Mouse (Mus musculus): Measurements from ENCODE around the gene Mapk6.

Gene Mapk6

GRCm38 (mm10) chr9:75427366-75428273 lies 17.8 kb upstream of the Mapk6 start:
- in situ Hi-C loops (cut with MboI; ENCODE audit: low pct_unique_long_range_greater_than_20kb in 1 of 2, low sequenced_read_pairs in 2 of 2, unreplicated experiment in 1 of 2), result no loop called here

- in situ Hi-C loops (cut with MboI; ENCODE audit: low pct_unique_long_range_greater_than_20kb in 1 of 2, low sequenced_read_pairs in 2 of 2, unreplicated experiment in 1 of 2), result no loop called here
Observed at GRCm38 (mm10) chr9:75425796-75426391, 16.1 kb upstream of the Mapk6 start.

GRCm38 (mm10) chr9:75424358-75425150 lies 14.7 kb upstream of the Mapk6 start:
- in situ Hi-C loops (cut with MboI; ENCODE audit: low pct_unique_long_range_greater_than_20kb in 1 of 2, low sequenced_read_pairs in 2 of 2, unreplicated experiment in 1 of 2), result no loop called here

GRCm38 (mm10) chr9:75423683-75424082 lies 13.9 kb upstream of the Mapk6 start:
- in situ Hi-C loops (cut with MboI; ENCODE audit: low pct_unique_long_range_greater_than_20kb in 1 of 2, low sequenced_read_pairs in 2 of 2, unreplicated experiment in 1 of 2), result no loop called here

DNA sequence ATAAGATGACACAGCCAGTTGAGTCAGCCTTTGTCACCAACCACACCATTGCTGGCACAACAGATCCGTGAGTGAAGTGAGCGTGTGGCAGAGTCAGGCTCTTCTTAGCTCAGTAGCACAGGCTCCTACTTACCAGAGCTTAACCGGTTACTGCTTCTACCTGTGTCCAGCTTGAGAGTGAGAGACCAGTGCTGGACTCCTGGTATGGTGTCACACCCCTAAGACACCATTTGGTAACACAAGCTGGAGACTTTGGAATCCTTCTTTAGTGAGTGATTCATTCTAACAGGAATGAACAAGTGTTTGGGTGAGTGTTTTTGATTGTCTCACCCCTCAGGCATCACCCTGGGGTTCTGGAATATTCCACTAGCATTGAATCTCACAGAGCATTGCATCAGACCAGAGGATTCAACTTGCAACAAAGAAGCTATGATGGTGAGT lies 12.5 kb upstream of the Mapk6 start:
- in situ Hi-C loops (cut with MboI; ENCODE audit: low pct_unique_long_range_greater_than_20kb in 1 of 2, low sequenced_read_pairs in 2 of 2, unreplicated experiment in 1 of 2), result no loop called here

DNA sequence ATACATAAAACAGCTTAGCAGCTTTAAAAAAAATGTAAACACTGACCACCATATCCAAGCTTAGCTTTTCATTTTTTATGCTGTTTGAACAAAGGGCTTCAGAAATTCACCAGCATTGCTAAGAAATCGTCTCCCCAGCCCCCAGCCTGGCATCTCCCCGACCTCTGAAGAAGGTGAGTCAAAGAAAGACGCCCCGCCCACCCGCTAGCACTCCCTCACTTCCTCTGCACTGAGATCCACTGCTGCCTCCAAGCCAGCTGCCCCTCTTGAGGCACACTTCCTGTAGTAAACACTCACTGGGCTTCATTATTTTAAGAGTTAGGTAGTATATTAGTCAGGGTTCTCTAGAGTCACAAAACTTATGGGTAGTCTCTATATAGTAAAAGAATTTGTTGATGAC lies 4.4 kb upstream of the Mapk6 start:
- in situ Hi-C loops (cut with MboI; ENCODE audit: low pct_unique_long_range_greater_than_20kb in 1 of 2, low sequenced_read_pairs in 2 of 2, unreplicated experiment in 1 of 2), result no loop called here

- in situ Hi-C loops (cut with MboI; ENCODE audit: low pct_unique_long_range_greater_than_20kb in 1 of 2, low sequenced_read_pairs in 2 of 2, unreplicated experiment in 1 of 2), result no loop called here
Observed at GRCm38 (mm10) chr9:75413206-75413605, 3.4 kb upstream of the Mapk6 start.

DNA sequence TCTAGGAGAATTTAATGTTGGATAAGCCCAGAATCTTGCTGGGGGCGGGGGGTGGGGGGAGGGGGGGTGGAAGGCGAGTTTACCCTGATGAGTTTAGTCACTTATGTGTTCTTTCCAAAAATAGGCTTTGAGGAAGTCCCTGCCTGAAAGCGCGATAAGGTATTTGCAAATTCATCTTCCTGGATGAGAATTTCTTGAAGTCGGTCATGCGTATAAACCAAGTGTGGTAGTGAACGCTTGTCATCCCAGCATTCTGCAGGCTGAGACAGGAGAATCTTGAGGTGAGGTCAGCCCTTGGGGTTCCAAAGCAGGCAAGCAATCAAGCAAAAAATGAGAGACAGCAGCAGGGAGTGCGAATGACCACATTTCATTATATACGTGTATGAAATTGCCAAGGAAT lies 1.8 kb upstream of the Mapk6 start:
- in situ Hi-C loops (cut with MboI; ENCODE audit: low pct_unique_long_range_greater_than_20kb in 1 of 2, low sequenced_read_pairs in 2 of 2, unreplicated experiment in 1 of 2), result no loop called here

GRCm38 (mm10) chr9:75410868-75411487 lies 1.2 kb upstream of the Mapk6 start:
- in situ Hi-C loops (cut with MboI; ENCODE audit: low pct_unique_long_range_greater_than_20kb in 1 of 2, low sequenced_read_pairs in 2 of 2, unreplicated experiment in 1 of 2), result no loop called here

DNA sequence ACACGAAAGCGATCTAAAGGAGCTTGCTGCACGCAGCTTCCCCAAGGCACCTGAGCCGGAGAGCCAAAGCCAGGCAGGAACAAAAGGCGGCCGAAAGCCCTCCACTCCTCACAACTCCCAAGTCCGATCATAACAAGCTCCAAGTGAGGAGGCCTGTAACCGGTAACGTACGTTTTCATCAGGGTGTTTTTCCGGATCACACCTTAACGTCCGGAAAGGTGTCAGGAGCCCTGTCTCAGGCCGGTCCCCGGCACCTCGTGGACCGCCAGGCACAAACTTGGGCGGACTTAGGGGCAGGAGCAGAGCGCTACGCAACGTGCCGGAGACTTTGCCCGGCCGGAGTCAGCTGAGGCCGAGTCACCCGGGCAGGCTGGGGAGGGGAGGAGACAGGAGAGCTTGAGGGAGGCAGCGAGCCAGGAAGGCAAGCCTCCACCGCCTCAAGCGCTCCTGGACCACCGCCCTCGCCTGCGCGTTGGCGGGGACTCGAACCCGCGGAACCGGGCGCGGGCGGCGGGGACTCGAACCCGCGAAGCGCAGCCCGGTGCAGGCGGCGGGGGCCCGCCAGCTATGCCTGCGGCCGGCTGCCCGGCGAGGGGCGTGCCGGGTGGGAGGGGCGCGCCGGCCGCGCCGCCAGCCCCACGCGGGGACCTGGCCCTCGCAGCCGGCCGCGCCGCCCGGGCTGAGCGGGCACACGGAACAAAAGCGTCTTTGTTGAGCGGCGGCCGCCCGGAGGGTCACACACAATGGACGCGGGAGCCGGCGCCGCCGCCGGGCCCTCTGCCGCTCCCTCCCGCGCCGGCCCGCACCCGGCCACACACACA lies 564 bp downstream of the Mapk6 start:
- in situ Hi-C loops (cut with MboI; ENCODE audit: low pct_unique_long_range_greater_than_20kb in 1 of 2, low sequenced_read_pairs in 2 of 2, unreplicated experiment in 1 of 2), result no loop called here

DNA sequence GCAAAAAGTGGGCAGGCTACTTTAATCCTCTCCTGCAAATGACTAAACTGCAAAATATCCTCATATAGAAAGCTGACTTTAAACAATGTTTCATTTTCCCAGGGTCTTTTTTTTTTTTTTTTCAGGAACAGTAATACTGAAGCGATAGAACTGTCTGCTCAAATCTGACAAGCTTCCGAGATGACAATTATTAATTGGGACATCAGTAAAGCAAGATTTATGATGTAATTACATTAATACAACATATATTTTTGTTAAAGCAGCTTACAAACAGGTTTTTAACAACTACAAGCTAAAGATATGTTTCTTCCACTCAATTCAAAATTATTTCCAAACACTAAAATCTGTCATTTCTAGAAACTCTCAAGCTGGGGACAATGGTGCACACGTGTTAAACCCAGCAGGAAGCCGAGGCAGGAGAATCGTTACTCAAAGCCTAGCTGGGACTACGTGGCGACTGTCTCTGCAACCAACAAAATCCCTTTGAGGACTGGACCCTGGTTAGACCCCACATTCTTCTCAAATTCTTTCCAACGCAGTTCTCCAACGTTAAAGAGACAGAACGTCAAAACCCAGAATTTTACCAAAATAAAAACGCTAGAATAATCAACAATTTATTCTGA lies 1.5 kb downstream of the Mapk6 start:
- in situ Hi-C loops (cut with MboI; ENCODE audit: low pct_unique_long_range_greater_than_20kb in 1 of 2, low sequenced_read_pairs in 2 of 2, unreplicated experiment in 1 of 2), result no loop called here

GRCm38 (mm10) chr9:75407803-75408202 lies 2.0 kb downstream of the Mapk6 start:
- in situ Hi-C loops (cut with MboI; ENCODE audit: low pct_unique_long_range_greater_than_20kb in 1 of 2, low sequenced_read_pairs in 2 of 2, unreplicated experiment in 1 of 2), result no loop called here

DNA sequence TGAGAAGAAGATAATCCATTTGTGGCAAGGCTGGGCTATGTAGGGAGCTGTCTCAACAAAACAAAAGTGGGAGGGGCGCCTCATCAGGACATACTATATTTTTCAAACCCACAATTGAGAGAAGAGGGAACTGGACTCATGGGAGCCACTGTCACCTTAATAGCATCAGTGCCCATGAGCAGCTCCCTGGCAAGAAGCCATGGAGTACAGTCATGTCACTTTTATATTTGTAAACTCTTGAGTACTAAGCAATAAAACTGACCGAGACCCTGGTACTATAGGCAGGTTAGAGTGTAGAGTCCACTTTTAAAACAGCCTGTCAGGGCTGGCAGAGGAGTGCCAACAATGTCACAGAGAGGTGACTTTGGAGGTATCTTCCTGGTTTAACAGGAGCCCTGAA lies 3.7 kb downstream of the Mapk6 start:
- in situ Hi-C loops (cut with MboI; ENCODE audit: low pct_unique_long_range_greater_than_20kb in 1 of 2, low sequenced_read_pairs in 2 of 2, unreplicated experiment in 1 of 2), result no loop called here

- in situ Hi-C loops (cut with MboI; ENCODE audit: low pct_unique_long_range_greater_than_20kb in 1 of 2, low sequenced_read_pairs in 2 of 2, unreplicated experiment in 1 of 2), result no loop called here
Observed at GRCm38 (mm10) chr9:75403520-75403919, 6.3 kb downstream of the Mapk6 start.

DNA sequence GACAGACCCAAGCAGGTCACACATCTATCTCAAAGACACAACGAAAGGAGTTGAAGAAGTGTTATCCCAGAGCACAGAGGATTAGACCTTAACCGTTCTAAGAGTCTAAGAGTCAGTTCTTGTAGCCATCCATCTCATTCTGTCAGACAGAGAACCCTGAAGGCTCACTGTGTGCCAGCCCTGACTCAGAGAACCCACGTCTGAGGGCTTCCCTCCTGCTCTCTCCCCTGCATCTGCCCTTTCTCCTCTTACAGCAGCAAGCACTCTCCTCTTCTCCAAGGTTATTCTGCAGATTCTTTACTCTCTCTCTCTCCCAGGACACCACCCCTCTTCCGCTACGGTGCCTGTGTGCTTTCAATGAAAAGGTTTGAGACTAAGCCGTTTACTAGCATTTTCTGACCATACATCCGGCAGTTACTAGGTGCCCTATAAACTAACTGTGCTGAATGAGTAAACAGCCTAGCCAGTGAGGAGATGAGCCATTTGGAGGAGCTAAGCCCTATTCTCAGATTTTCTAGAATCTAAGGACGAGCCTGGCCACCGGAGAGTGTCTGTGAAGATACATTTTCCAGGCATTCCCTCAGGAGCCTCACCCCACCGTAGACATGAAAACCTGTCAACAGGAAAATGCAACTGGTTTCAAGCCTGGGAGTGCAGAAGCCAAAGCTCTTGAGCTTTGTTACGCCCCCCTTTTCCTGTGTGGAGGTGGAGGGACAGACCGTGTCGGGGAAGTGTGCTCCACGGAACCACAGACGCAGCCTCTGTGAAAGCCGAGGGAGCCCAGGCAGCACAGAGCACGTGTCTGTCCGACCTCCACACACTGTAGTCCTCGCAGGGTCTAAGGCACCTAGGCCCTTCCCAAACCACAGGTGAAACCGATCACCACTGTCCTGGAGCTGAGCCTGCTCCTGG lies 8.0 kb downstream of the Mapk6 start:
- in situ Hi-C loops (cut with MboI; ENCODE audit: low pct_unique_long_range_greater_than_20kb in 1 of 2, low sequenced_read_pairs in 2 of 2, unreplicated experiment in 1 of 2), result no loop called here

DNA sequence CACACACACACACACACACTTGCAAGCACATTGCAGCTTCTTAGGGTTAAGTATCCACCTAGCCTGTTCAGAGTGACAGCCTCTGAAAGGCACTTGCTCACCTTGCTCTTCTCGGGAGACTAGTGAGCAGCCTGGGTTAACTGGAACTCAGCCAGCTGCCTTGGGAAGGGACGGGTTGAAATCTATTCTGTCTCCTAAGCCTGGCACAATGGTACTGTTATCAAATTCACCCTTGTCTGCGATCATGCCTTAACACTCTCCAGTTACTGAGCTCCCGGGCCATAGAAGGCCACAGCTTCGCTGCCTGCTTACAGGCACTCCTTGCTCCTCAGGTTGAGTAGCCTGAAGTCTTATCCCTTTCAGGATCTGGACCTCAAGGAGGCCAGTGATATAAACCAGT lies 9.2 kb downstream of the Mapk6 start:
- in situ Hi-C loops (cut with MboI; ENCODE audit: low pct_unique_long_range_greater_than_20kb in 1 of 2, low sequenced_read_pairs in 2 of 2, unreplicated experiment in 1 of 2), result no loop called here

DNA sequence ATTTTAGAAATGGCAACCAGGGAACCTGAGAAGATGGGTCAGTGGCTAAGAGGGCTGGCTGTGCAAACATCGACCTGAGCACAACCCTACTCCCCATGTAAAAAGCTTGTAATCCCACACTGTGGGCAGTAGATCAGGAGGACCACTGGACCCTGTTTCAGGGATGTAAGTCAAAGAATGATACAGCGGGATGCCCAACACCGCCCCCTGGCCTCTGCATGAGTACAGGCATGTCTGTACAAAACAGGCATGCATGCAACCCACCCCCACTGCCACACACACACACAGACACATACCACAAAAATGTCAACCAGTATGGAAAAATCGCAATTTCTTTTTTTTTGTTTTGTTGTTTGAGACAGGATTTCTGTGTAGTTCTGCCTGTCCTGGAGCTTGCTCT lies 10.7 kb downstream of the Mapk6 start:
- in situ Hi-C loops (cut with MboI; ENCODE audit: low pct_unique_long_range_greater_than_20kb in 1 of 2, low sequenced_read_pairs in 2 of 2, unreplicated experiment in 1 of 2), result no loop called here
